Comparison of ENCODE assay signal across 8 mouse cellular contexts in the genomic region with DNA sequence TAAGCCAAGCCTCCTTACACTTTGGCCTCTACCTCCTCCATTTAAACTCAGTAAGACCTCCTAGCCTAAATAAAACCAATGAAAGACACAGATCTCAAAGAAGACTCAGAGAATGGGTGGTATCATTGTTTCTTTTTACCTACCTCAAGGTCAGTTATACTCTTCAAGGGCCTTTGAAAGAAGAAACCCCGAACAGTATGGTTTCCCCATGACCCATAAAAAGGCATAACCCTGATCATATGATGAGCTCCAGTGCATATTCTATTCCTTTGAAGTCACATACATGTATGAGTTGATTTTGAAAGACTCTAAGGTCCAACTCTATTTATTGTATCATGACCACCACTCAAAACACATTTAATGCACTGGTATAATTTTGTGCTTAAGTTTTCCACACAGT. TPM values are rescaled to one million over a fixed set of nuclear protein-coding genes. Genes with fewer than 3 reads are reported as not detected.
DNase-seq lines count a peak whose midpoint lies in the region; ATAC-seq and TF ChIP-seq lines count a peak whose summit lies in the region.

A gene (plus strand): TSS at position 301 of the 400 bp plus-strand sequence.

- H3K27me3 ChIP-seq in intestine, embryonic 16.5 days (replicated peaks; ENCODE audit: control insufficient read depth, insufficient read depth, low read length), result no peaks in the 10 kb centered on the region
- peaks cover 7% of the 10 kb centered on the region for H3K27me3 ChIP-seq in midbrain, embryonic 15.5 days (replicated peaks)

- no peaks in the 10 kb centered on the region for H3K36me3 ChIP-seq in intestine, embryonic 16.5 days (ENCODE audit: control insufficient read depth, insufficient read depth, low read length)
- no peaks in the 10 kb centered on the region for H3K36me3 ChIP-seq in midbrain, embryonic 15.5 days (replicated peaks)

- intact Hi-C loops in gastrocnemius, adult 2 months (cut with DNase I), result loop anchor here (5.0 to 10.0 kb wide), 3 partner anchors 131 to 172 kb away; a partner anchor contains a TSS

- peak within 1 kb of the TSS; percentile 83 for H3K9ac ChIP-seq in intestine, embryonic 16.5 days (ENCODE audit: low read depth, low read length)
- H3K9ac ChIP-seq in midbrain, embryonic 15.5 days, result peak within 1 kb of the TSS; percentile 58

- peaks cover 11% of the 10 kb centered on the region for H3K4me1 ChIP-seq in intestine, embryonic 16.5 days (ENCODE audit: control insufficient read depth, insufficient read depth, low read length)
- H3K4me1 ChIP-seq in midbrain, embryonic 15.5 days, result peaks cover 8% of the 10 kb centered on the region

- no peaks in the 10 kb centered on the region for H3K9me3 ChIP-seq in intestine, embryonic 16.5 days (ENCODE audit: control insufficient read depth, low read length)
- H3K9me3 ChIP-seq in midbrain, embryonic 15.5 days, result no peaks in the 10 kb centered on the region

- WGBS in intestine, embryonic 16.5 days, result 100% methylated on average over 1 of the region's 1 CpGs
- 100% methylated on average over 1 of the region's 1 CpGs for WGBS in midbrain, embryonic 15.5 days

- DNase-seq in heart, adult 8-10 months (ENCODE audit: low spot score), result no peak
- no peak for DNase-seq in heart, adult 9 months (ENCODE audit: low spot score in 2 of 2)
- DNase-seq in adrenal gland, adult 8-10 months, result no peak
- no peak for DNase-seq in gastrocnemius, adult 2 months
- DNase-seq in ovary, postnatal 36 days (ENCODE audit: low spot score), result no peak
- DNase-seq in cerebellum, adult 9-10 months, result no peak

- ATAC-seq in intestine, embryonic 16.5 days, result no peak
- no peak for ATAC-seq in midbrain, embryonic 15.5 days (replicated peaks)

- peak within 1 kb of the TSS; percentile 98 for H3K27ac ChIP-seq in gastrocnemius, adult 2 months
- H3K27ac ChIP-seq in intestine, embryonic 16.5 days (ENCODE audit: low read length), result peak within 1 kb of the TSS; percentile 53
- H3K27ac ChIP-seq in midbrain, embryonic 15.5 days, result peak within 1 kb of the TSS; percentile 34; the same call in 1 of the 2 replicates

- H3K4me2 ChIP-seq in intestine, embryonic 16.5 days (ENCODE audit: low read depth, low read length), result peak within 1 kb of the TSS; percentile 77
- H3K4me2 ChIP-seq in midbrain, embryonic 15.5 days, result peak within 1 kb of the TSS; percentile 89

- TF ChIP-seq CTCF in gastrocnemius, adult 2 months (IDR thresholded peaks at IDR 0.05), result no peak

- peak within 1 kb of the TSS; percentile 96 for H3K4me3 ChIP-seq in gastrocnemius, adult 2 months
- peak within 1 kb of the TSS; percentile 70 for H3K4me3 ChIP-seq in intestine, embryonic 16.5 days (ENCODE audit: low read length)
- peak within 1 kb of the TSS; percentile 95 for H3K4me3 ChIP-seq in midbrain, embryonic 15.5 days

RNA-seq across cellular contexts. Expression of the gene that starts here (rescaled TPM):
- total RNA-seq in heart, adult 8-10 months (2022), result 10 to 100 TPM; 19.7 to 31.6 (median 27.0) TPM
- 10 to 100 TPM; 37.3 to 67.7 (median 50.4) TPM for total RNA-seq in adrenal gland, adult 8-10 months (2022)
- total RNA-seq in gastrocnemius, adult 2 months (2021), result 10 to 100 TPM; 30.9 to 67.0 TPM
- 4.3 and 4.9 TPM in 2 replicates for polyA plus RNA-seq in intestine, embryonic 16.5 days (2015; fragmentation: Nextera tagmentation; extraction: Ambion mirVana)
- 1.7 and 2.5 TPM in 2 replicates for polyA plus RNA-seq in midbrain, embryonic 15.5 days (2015; fragmentation: Nextera tagmentation; extraction: Ambion mirVana)

Comparison
In these comparisons a context has a peak if more than half of its experiments do, and no peak if none do; other contexts are left out.
1. H3K27ac ChIP-seq: peak in every context shown above with its lines; median percentile 98 in gastrocnemius, adult 2 months; 53 in intestine, embryonic 16.5 days; 34 in midbrain, embryonic 15.5 days.